In the genomic region with DNA sequence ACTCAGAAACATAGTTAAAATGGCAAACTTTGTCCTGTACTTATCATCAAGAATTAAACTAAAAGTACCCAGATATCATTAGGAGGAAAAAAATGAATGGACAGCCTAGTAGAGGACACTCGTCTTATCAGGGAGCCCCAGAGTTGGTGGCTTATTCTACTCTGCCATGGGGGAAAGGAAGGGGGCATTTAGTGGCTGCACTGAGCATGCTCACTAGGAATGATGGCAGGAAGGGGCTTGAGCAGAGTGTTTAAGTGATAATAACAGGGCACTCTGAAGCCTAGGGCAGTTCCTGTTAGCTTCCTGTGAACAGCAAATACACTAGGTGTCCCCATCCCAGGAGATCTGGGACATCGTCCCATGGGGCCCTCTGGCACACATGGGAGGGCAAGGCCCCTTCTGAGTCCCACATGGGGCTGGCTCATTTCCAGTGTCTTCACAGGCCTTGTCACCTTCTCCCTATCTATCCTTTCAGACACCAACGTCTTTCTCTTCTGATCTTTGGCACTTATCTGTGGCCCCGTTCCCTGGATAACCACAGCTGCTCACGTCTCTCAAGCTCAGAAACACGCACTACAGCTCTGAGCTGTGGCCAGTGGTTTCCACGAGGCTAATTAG, we compare ENCODE assay signal across 16 mouse cellular contexts.
DNase-seq lines count a peak whose midpoint lies in the region; ATAC-seq and TF ChIP-seq lines count a peak whose summit lies in the region.
"Had no signal": no experiment of that assay in that cellular context is flagged by ENCODE, and none has a peak within 500 bp of the region (broad histone marks: within the 10 kb centered on the region; RNA-seq: fewer than 3 reads in every experiment).

No protein-coding gene starts in this region.

- 63% methylated on average over 7 of the region's 7 CpGs for WGBS in intestine, embryonic 15.5 days
- WGBS in intestine, postnatal 0 days: 71% methylated on average over 7 of the region's 7 CpGs
- WGBS in kidney, embryonic 16.5 days: 69% methylated on average over 7 of the region's 7 CpGs

- H3K4me3 ChIP-seq in intestine, embryonic 15.5 days (replicated peaks): no peak overlapping the region
- no peak overlapping the region for H3K4me3 ChIP-seq in intestine, postnatal 0 days (ENCODE audit: low read depth, low read length)
- H3K4me3 ChIP-seq in kidney, embryonic 16.5 days (ENCODE audit: low read length): no peak overlapping the region
- H3K4me3 ChIP-seq: hindbrain, embryonic 13.5 days; midbrain, embryonic 15.5 days; neural tube, embryonic 12.5 days had no signal

- no peak overlapping the region for H3K27ac ChIP-seq in intestine, embryonic 15.5 days
- no peak overlapping the region for H3K27ac ChIP-seq in intestine, postnatal 0 days (ENCODE audit: low read depth, low read length)
- no peak overlapping the region for H3K27ac ChIP-seq in kidney, embryonic 16.5 days (ENCODE audit: low read length)
- H3K27ac ChIP-seq: hindbrain, embryonic 13.5 days; midbrain, embryonic 15.5 days; neural tube, embryonic 12.5 days had no signal

- no peaks in the 10 kb centered on the region for H3K36me3 ChIP-seq in intestine, embryonic 15.5 days
- no peaks in the 10 kb centered on the region for H3K36me3 ChIP-seq in intestine, postnatal 0 days (ENCODE audit: control insufficient read depth, insufficient read depth)
- H3K36me3 ChIP-seq in kidney, embryonic 16.5 days (ENCODE audit: insufficient read depth, low read length): no peaks in the 10 kb centered on the region
- H3K36me3 ChIP-seq: hindbrain, embryonic 13.5 days; midbrain, embryonic 15.5 days; neural tube, embryonic 12.5 days had no signal

- no peaks in the 10 kb centered on the region for H3K9me3 ChIP-seq in intestine, embryonic 15.5 days
- no peaks in the 10 kb centered on the region for H3K9me3 ChIP-seq in intestine, postnatal 0 days (ENCODE audit: control insufficient read depth)
- H3K9me3 ChIP-seq in kidney, embryonic 16.5 days (ENCODE audit: low read length): no peaks in the 10 kb centered on the region
- H3K9me3 ChIP-seq: hindbrain, embryonic 13.5 days; midbrain, embryonic 15.5 days; neural tube, embryonic 12.5 days had no signal

- peak; percentile 86 for DNase-seq in c-Kit-positive CD71-positive TER-119-negative erythroid progenitor cells, embryonic 14.5 days (ENCODE audit: low read depth)
- DNase-seq in liver: peak; percentile 77
- no peak for DNase-seq in frontal cortex, adult 2 months (ENCODE audit: extremely low spot score in 1 of 2, low spot score in 1 of 2)
- DNase-seq: embryo, embryonic 11 days; gastrocnemius, postnatal 36 days; kidney, adult 9 months; layer of hippocampus, adult 9-11 months; lung, postnatal 14 days; thymus, postnatal 25 days had no signal

- no peaks in the 10 kb centered on the region for H3K27me3 ChIP-seq in intestine, embryonic 15.5 days (replicated peaks)
- no peaks in the 10 kb centered on the region for H3K27me3 ChIP-seq in intestine, postnatal 0 days (replicated peaks; ENCODE audit: control insufficient read depth, insufficient read depth, low read length)
- 0 out of 2 replicates have a peak, but pooled peaks cover 8% of the 10 kb centered on the region for H3K27me3 ChIP-seq in kidney, embryonic 16.5 days (ENCODE audit: insufficient read depth, low read length)
- H3K27me3 ChIP-seq: hindbrain, embryonic 13.5 days; midbrain, embryonic 15.5 days; neural tube, embryonic 12.5 days had no signal

- no peak overlapping the region for H3K9ac ChIP-seq in intestine, embryonic 15.5 days
- H3K9ac ChIP-seq in intestine, postnatal 0 days (ENCODE audit: low read depth, low read length): no peak overlapping the region
- H3K9ac ChIP-seq in kidney, embryonic 16.5 days (replicated peaks; ENCODE audit: low read length): no peak overlapping the region
- H3K9ac ChIP-seq: hindbrain, embryonic 13.5 days; midbrain, embryonic 15.5 days; neural tube, embryonic 12.5 days had no signal

- TF ChIP-seq CTCF in intestine, postnatal 0 days (IDR thresholded peaks at IDR 0.05; ENCODE audit: low read depth): no peak

- H3K4me2 ChIP-seq in intestine, embryonic 15.5 days (replicated peaks): no peak overlapping the region
- no peak overlapping the region for H3K4me2 ChIP-seq in intestine, postnatal 0 days (replicated peaks; ENCODE audit: low read depth)
- no peak overlapping the region for H3K4me2 ChIP-seq in kidney, embryonic 16.5 days (replicated peaks; ENCODE audit: low read depth, low read length)
- H3K4me2 ChIP-seq: hindbrain, embryonic 13.5 days; midbrain, embryonic 15.5 days; neural tube, embryonic 12.5 days had no signal

- no peaks in the 10 kb centered on the region for H3K4me1 ChIP-seq in intestine, embryonic 15.5 days (replicated peaks)
- no peaks in the 10 kb centered on the region for H3K4me1 ChIP-seq in intestine, postnatal 0 days (replicated peaks; ENCODE audit: control insufficient read depth, insufficient read depth, low read length)
- H3K4me1 ChIP-seq in kidney, embryonic 16.5 days (ENCODE audit: insufficient read depth, low read length): no peaks in the 10 kb centered on the region
- H3K4me1 ChIP-seq: midbrain, embryonic 15.5 days had no signal

- peak; percentile 36; the same call in 1 of the 2 replicates for ATAC-seq in intestine, embryonic 15.5 days
- ATAC-seq in intestine, postnatal 0 days: no peak
- peak; percentile 89 for ATAC-seq in megakaryocyte-erythroid progenitor cell, adult 5-6 weeks (replicated peaks; ENCODE audit: low FRiP score, low TSS enrichment, poor library complexity, severe bottlenecking)
- no peak for ATAC-seq in kidney, embryonic 16.5 days (ENCODE audit: low FRiP score, low TSS enrichment)
- ATAC-seq: midbrain, embryonic 15.5 days had no signal

Comparison
In these comparisons a context has a peak if more than half of its experiments do, and no peak if none do; other contexts are left out.
1. ATAC-seq: peak in intestine, embryonic 15.5 days (single experiment) and megakaryocyte-erythroid progenitor cell, adult 5-6 weeks (single experiment); none in intestine, postnatal 0 days (single experiment) and kidney, embryonic 16.5 days (single experiment).
2. DNase-seq: peak in c-Kit-positive CD71-positive TER-119-negative erythroid progenitor cells, embryonic 14.5 days (single experiment) and liver (single experiment); none in frontal cortex, adult 2 months (0 of 2).